Mouse (Mus musculus) adrenal gland (tissue): ENCODE measurements around the gene Vmn1r67.

Experiments
- intact Hi-C: fragments of 180-260 bp; cut with DNase I; formaldehyde crosslinking; loops from one replicate; pipeline ENCODE4 v1.15.1; 2025
- long read RNA-seq, 2 experiments: library from polyadenylated mRNA; unstranded; transcript quantifications; one replicate each; pipeline ENCODE4 v2.0.0; 2020; ENCODE audit warnings: borderline replicate concordance in 1 of 2; ENCODE audit not compliant: insufficient replicate concordance in 1 of 2

Gene Vmn1r67
- long read RNA-seq, experiment 1 = 0 reads
- long read RNA-seq, experiment 2 = 0 reads

GRCm38 (mm10) chr7:10443031-10443430 lies at the start of gene Vmn1r67:
Vmn1r67 (plus strand) TSS chr7:10443331.
- intact Hi-C loops = no loop called here

GRCm38 (mm10) chr7:10458166-10458565 lies 15.0 kb downstream of the Vmn1r67 start:
- intact Hi-C loops = no loop called here

GRCm38 (mm10) chr7:10479813-10480212 lies 36.7 kb downstream of the Vmn1r67 start:
- intact Hi-C loops = no loop called here

- intact Hi-C loops = no loop called here
Measured at GRCm38 (mm10) chr7:10480588-10481233, 37.6 kb downstream of the Vmn1r67 start.

GRCm38 (mm10) chr7:10494786-10495521 lies 51.8 kb downstream of the Vmn1r67 start, which contains the start of gene Zik1:
Zik1 (minus strand) TSS chr7:10495394.
- intact Hi-C loops = no loop called here

GRCm38 (mm10) chr7:10495578-10495977 lies 52.4 kb downstream of the Vmn1r67 start:
- intact Hi-C loops = no loop called here
